Mouse (Mus musculus) kidney, embryonic 14.5 days (tissue): Measurements from ENCODE around the gene Trappc3l. TPM values are rescaled to one million over a fixed set of nuclear protein-coding genes. Genes with fewer than 3 reads are reported as not detected.
A peak's percentile ranks its signal among the peaks of the same experiment; 100 is the strongest.
"Not testable (repeated sequence)": the region's sequence is repeated elsewhere in the genome, so short reads cannot be mapped to it uniquely, and the experiment has no call there.

Source experiments
- ATAC-seq: fragments of 200-750 bp; cut with Nextera tagmentation; 2 replicates; pipeline ENCODE4 v1.8.0; 2017; ENCODE audit warnings: moderate number of reproducible peaks, mild to moderate bottlenecking, moderate TSS enrichment, moderate library complexity; ENCODE audit not compliant: low FRiP score, low TSS enrichment
- H3K27ac ChIP-seq: fragments of 300-500 bp; sonication (generic); 2 replicates; pipeline ENCODE4 v1.5.1; 2014; ENCODE audit warnings: low read depth, mild to moderate bottlenecking, low read length, moderate library complexity, mixed read lengths
- H3K27me3 ChIP-seq: fragments of 300-500 bp; sonication (generic); 2 replicates; pipeline ENCODE4 v1.6.1; 2014; ENCODE audit warnings: mild to moderate bottlenecking, low read length; ENCODE audit not compliant: control insufficient read depth, insufficient read depth
- H3K36me3 ChIP-seq: fragments of 300-500 bp; sonication (generic); 2 replicates; pipeline ENCODE4 v1.6.1; 2014; ENCODE audit warnings: low read length, mixed read lengths; ENCODE audit not compliant: control insufficient read depth, insufficient read depth
- H3K4me1 ChIP-seq: fragments of 300-500 bp; sonication (generic); 2 replicates; pipeline ENCODE4 v1.6.1; 2014; ENCODE audit warnings: low read length, mixed read lengths; ENCODE audit not compliant: control insufficient read depth, insufficient read depth
- H3K4me2 ChIP-seq: fragments of 300-500 bp; sonication (generic); replicated peaks from 2 replicates; pipeline ENCODE4 v1.6.1; 2014; ENCODE audit warnings: low read depth, mild to moderate bottlenecking, low read length
- H3K4me3 ChIP-seq: fragments of 300-500 bp; sonication (generic); 2 replicates; pipeline ENCODE4 v1.5.1; 2014; ENCODE audit warnings: mild to moderate bottlenecking, low read length
- H3K9ac ChIP-seq: fragments of 300-500 bp; sonication (generic); 2 replicates; pipeline ENCODE4 v1.6.1; 2014; ENCODE audit warnings: low read depth, mild to moderate bottlenecking, low read length, moderate library complexity
- H3K9me3 ChIP-seq: fragments of 300-500 bp; sonication (generic); 2 replicates; pipeline ENCODE4 v1.6.1; 2016; ENCODE audit warnings: low read length; ENCODE audit not compliant: control insufficient read depth
- WGBS: fragments of 180-500 bp; shearing (Covaris S2); extraction: QIAGEN DNeasy Blood & Tissue Kit; methylation state at CpG from one replicate; pipeline ENCODE4 v1.1.7; 2014; 5-methylcytosine and 5-hydroxymethylcytosine counted together
- polyA plus RNA-seq: library from polyadenylated mRNA; unstranded; fragments of >200 nt; fragmentation: Nextera tagmentation; extraction: Ambion mirVana; gene quantifications from 2 replicates; pipeline ENCODE4 v1.2.1, GENCODE M21; 2014

Gene Trappc3l
- polyA plus RNA-seq, result not detected in 2 replicates

DNA sequence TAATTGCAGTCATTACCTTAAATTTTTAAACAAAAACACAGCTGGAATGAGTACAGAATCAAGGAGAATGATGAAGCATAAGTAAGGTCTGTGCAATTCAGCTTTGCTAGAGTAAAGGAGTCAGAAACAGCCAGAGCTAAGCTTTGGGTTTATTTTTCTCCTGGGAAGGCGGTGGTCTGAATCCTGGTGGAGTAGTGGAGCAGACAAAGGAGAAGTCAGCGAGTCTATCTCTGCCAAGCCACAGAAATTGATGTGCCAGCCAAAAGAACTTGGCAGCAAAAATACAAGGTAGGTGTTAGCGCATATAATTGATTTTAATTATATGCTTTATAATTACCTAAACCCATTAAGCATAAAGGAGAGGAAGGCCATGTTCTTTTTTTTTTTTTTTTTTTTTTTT lies at the start of gene Trappc3l:
Gene Trappc3l (plus strand): TSS at position 197 of the 400 bp plus-strand sequence.
- Histone ChIP-seq H3K4me1 (no peaks in the 10 kb centered on the region), H3K4me2 (no peak within 1 kb of the TSS), H3K27ac (no peak within 1 kb of the TSS), H3K9me3 (no peaks in the 10 kb centered on the region), H3K4me3 (no peak within 1 kb of the TSS), H3K27me3 (no peaks in the 10 kb centered on the region), H3K9ac (no peak within 1 kb of the TSS), H3K36me3 (no peaks in the 10 kb centered on the region)
- WGBS, result 82% methylated on average over 3 of the region's 3 CpGs
- no peak for ATAC-seq

DNA sequence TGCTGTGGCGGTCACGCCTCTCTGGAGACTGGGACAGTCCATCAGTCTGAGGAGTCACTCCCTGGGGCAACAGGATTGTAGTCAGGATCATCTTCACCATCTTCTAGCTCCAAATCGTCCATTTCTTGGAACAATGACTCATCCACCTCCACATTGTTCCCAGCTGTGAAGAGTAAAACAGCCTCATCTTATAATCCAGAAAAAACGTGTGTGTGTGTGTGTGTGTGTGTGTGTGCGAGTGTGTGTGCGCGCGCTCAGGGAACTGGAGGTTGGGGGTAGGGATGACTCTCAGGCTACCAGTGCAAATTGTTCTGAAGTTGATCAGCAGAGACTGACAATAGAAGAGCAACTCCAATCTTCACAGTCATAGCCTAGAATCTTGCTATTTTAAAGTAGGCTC lies 40.7 kb upstream of the Trappc3l start:
- not testable (repeated sequence) for H3K9me3 ChIP-seq, H3K4me2 ChIP-seq, H3K27ac ChIP-seq, H3K9ac ChIP-seq, H3K4me1 ChIP-seq, H3K4me3 ChIP-seq, ATAC-seq, H3K27me3 ChIP-seq
- WGBS, result 96% methylated on average over 6 of the region's 8 CpGs
- H3K36me3 ChIP-seq, result peaks cover 69% of the 10 kb centered on the region

DNA sequence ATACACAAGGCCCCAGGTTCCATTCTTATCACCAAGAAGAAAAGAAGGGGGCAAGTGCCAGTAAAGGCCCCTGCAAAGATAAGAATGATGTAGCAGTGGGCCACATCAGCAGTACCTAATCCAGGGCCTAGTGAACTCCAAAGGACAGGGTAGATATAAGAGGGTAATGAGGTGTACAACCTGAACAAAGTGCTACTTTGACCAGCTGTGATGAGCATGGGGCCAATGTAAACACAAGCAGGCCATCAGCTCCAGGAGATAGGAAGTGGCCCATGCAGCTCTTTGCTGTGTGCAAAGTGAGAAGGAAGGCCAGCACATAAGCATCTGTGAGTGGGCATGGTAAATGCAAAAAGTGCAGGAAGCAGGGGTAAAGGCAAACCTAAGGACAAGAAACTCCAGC lies 39.0 kb upstream of the Trappc3l start:
- no peaks in the 10 kb centered on the region for H3K9me3 ChIP-seq
- no peaks in the 10 kb centered on the region for H3K4me1 ChIP-seq
- H3K27ac ChIP-seq, result no peak overlapping the region
- H3K4me3 ChIP-seq, result no peak overlapping the region
- H3K4me2 ChIP-seq, result no peak overlapping the region
- no peak for ATAC-seq
- no peaks in the 10 kb centered on the region for H3K27me3 ChIP-seq
- no peak overlapping the region for H3K9ac ChIP-seq
- H3K36me3 ChIP-seq, result peaks cover 62% of the 10 kb centered on the region

DNA sequence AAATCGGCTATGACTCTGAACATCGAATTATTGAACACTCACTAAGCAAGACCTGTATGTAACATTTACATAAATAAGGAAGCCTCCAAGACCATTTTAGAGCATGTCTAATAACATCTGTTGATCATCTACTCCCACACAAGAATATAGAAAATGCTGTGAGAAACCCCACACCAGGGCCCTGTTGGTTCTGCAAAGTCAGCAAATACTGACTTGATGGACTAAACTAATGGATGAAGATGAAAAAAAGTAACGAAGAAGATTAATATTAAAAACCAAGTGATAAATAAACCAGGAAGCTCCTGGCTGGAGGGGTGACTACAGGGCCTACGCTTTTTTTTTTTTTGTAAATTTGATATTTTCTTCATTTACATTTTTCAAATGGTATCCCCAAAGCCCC lies 24.8 kb upstream of the Trappc3l start:
- Histone ChIP-seq H3K36me3 (peaks cover 7% of the 10 kb centered on the region; the same call in 1 of the 2 replicates), H3K4me2 (no peak overlapping the region), H3K9me3 (no peaks in the 10 kb centered on the region), H3K4me1 (no peaks in the 10 kb centered on the region), H3K27me3 (no peaks in the 10 kb centered on the region), H3K9ac (no peak overlapping the region), H3K4me3 (no peak overlapping the region), H3K27ac (no peak overlapping the region)
- WGBS, result 95% methylated on average over 4 of the region's 4 CpGs
- no peak for ATAC-seq

DNA sequence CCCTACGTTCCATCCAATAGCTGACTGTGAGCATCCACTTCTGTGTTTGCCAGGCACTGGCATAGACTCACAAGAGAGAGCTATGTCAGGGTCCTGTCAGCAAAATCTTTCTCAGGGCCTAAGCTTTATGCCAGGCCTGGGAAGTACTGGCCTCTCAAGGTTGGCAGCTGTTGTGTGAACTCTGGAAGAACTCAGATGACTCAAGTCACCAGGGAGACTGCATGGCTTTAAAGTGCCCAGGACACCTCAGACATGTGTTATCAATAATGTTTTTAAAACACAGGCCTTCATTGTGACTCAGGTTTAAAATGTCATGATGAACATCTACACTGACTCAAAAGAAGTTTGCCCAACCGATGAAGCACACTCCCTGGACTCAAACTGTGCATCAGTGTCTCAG lies 24.2 kb upstream of the Trappc3l start:
- ATAC-seq, result no peak
- Histone ChIP-seq H3K4me3 (no peak overlapping the region), H3K27me3 (no peaks in the 10 kb centered on the region), H3K36me3 (peaks cover 7% of the 10 kb centered on the region; the same call in 1 of the 2 replicates), H3K4me1 (peaks cover 3% of the 10 kb centered on the region), H3K9ac (no peak overlapping the region), H3K4me2 (no peak overlapping the region), H3K27ac (no peak overlapping the region), H3K9me3 (no peaks in the 10 kb centered on the region)
- WGBS, result 90% methylated on average over 2 of the region's 2 CpGs

DNA sequence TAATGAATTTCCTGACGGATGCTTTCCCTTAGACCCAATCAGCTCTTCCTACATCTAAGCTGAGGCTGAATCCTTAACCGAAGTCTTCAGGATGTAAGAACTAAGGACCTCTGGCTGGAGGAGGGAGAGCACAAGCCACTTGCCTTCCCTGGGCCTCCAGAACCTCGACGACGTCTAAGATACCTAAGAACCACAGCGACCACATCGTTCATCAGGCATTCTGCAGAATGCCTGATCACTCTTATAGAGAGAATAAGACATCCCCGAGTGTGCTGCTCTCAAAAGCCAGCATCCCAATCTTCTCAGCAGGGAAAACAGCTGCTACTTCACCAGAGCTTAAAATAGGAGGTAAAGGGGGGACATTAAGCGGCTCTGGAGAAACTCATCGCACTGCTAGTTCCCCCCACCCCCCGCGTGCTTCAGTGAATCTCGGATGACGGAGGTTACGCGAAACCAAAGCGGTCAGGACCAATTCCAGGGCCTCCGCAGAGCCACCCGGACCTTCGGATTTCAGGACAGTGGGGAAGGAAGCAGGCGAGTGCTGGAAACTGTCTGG lies 18.6 kb upstream of the Trappc3l start:
- Histone ChIP-seq H3K4me1 (peaks cover 7% of the 10 kb centered on the region), H3K4me2 (peak overlapping the region; percentile 53), H3K27ac (peak overlapping the region; percentile 92), H3K27me3 (no peaks in the 10 kb centered on the region), H3K4me3 (peak overlapping the region; percentile 77), H3K9ac (peak overlapping the region; percentile 90), H3K9me3 (no peaks in the 10 kb centered on the region), H3K36me3 (no peaks in the 10 kb centered on the region)
- no peak for ATAC-seq
- WGBS, result 0% methylated on average over 21 of the region's 21 CpGs

DNA sequence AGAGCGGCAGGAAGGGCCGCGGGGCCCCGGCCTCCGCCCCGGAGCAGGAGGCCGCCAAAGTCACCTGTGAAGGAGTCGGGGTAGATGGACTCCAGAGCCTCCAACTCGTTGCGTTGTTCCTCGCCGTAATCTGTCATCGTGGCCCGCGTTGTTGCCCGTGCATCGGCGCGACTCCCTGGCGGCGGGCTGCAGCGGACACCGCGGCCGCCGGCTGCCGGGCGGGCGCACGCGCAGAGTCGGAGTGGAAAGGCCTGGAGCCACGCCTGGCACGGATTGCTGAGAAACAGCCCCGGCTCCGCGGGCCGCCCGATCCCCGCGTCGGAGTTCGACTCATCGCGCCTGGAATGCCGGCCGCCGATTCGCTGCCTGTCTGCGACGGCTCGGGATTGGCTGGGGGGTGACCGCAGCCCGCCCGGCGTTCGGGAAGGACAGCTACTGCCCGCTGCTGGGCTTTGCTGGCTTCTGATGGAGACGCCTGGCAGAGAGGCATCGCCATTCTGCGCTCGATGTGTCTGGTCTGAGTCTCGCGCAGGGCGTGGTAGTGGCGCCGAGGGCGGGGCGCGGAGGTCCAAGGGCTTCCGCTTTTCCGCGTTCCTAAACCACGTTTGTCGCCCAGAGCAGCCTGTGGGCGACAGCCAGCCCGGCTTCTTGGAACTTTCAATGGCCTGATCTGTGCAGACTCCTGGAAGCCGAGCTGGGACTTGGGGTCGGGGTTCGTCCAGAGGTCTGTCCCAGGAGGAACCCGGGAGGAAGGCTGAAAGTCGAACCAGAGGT lies 17.9 kb upstream of the Trappc3l start, which contains the start of gene Rwdd1:
Gene Rwdd1 (minus strand): TSS at position 323 of the 774 bp plus-strand sequence.
- Histone ChIP-seq H3K9ac (peak within 1 kb of the TSS; percentile 90), H3K27ac (peak within 1 kb of the TSS; percentile 92), H3K4me3 (peak within 1 kb of the TSS; percentile 77), H3K9me3 (no peaks in the 10 kb centered on the region), H3K4me1 (peaks cover 7% of the 10 kb centered on the region), H3K36me3 (no peaks in the 10 kb centered on the region), H3K4me2 (peak within 1 kb of the TSS; percentile 53), H3K27me3 (no peaks in the 10 kb centered on the region)
- WGBS, result under 1% methylated on average over 64 of the region's 82 CpGs
- ATAC-seq, result peak; percentile 100

DNA sequence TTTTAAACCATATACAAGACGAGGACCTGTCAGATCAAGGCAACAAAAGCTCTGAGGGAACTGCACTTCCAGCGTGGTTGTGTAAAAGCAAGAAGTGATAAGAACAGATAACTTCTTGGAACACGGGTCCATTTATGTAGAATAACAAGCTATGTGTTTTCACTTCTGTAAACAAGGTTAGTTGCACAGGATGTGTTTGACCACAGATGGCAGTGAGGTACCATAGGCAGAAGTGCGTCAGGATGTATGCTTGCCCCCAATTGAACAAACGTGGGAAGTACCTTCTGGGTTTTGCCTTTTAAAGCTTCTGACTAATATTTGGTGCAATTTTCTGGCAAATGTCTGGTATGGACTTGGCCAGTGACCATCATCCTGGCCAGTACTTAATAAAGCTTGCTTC lies 7.1 kb upstream of the Trappc3l start:
- no peak overlapping the region for H3K4me3 ChIP-seq
- H3K4me2 ChIP-seq, result no peak overlapping the region
- 83% methylated on average over 5 of the region's 5 CpGs for WGBS

DNA sequence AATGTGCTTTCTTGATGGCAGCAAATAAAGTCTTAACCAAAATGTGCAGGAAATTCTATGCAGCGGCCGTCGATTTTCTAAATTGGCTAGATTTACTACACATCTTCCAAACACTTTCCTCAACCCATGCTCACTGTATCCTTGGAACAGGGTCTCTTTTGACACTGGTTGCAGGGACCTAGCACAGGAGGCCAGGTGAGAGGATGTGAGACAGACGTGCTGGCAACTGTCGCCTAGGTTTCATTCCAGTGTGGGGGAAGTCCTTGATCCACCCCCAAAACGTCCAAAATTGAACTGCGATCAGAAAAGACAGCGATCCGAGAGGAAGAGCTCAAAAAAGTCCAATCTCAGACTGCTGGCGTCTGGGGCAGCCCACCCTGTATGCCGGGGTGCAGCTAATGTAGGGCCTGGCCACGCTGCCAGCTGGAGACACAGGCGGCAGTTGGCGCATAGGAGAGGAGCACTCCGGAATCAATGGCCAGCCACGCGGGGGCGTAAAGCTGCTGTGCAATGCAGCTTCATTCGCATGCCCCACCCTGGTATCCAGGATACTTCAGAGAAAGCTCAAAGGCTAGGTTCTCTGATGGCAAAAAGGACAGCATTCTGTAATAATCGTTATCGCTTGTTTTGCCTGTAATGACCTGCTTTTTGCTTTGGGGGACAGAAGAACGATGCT lies 3.6 kb upstream of the Trappc3l start:
- no peaks in the 10 kb centered on the region for H3K36me3 ChIP-seq
- H3K27me3 ChIP-seq, result no peaks in the 10 kb centered on the region
- H3K27ac ChIP-seq, result no peak overlapping the region
- no peaks in the 10 kb centered on the region for H3K9me3 ChIP-seq
- 22% methylated on average over 22 of the region's 22 CpGs for WGBS
- peak overlapping the region; percentile 35; the same call in 1 of the 2 replicates for H3K4me2 ChIP-seq
- H3K4me1 ChIP-seq, result no peaks in the 10 kb centered on the region
- H3K4me3 ChIP-seq, result peak overlapping the region; percentile 9; the same call in 1 of the 2 replicates
- peak; percentile 83 for ATAC-seq
- no peak overlapping the region for H3K9ac ChIP-seq

More for the DNA sequence above, 7.1 kb upstream of the Trappc3l start:
- H3K27ac ChIP-seq, result no peak overlapping the region
- no peak overlapping the region for H3K9ac ChIP-seq
- H3K36me3 ChIP-seq, result no peaks in the 10 kb centered on the region
- no peaks in the 10 kb centered on the region for H3K9me3 ChIP-seq
- no peaks in the 10 kb centered on the region for H3K27me3 ChIP-seq
- no peak for ATAC-seq
- H3K4me1 ChIP-seq, result no peaks in the 10 kb centered on the region
